Mouse (Mus musculus) testis, adult 2 months (tissue): ENCODE results near the gene Hck.

Source experiments
- CTCF ChIP-seq: fragments of 200-500 bp; IDR thresholded peaks from 2 replicates; pipeline ENCODE4 v1.5.1; 2012; ENCODE audit warnings: low read depth, mild to moderate bottlenecking, inconsistent platforms, low read length, moderate library complexity; ENCODE audit not compliant: control insufficient read depth, insufficient read depth, insufficient replicate concordance
- POLR2A ChIP-seq: fragments of 200-500 bp; IDR thresholded peaks from 2 replicates; pipeline ENCODE4 v1.6.1; 2012; ENCODE audit warnings: low read depth, mild to moderate bottlenecking, inconsistent platforms, low read length, moderate library complexity; ENCODE audit not compliant: control insufficient read depth

DNA sequence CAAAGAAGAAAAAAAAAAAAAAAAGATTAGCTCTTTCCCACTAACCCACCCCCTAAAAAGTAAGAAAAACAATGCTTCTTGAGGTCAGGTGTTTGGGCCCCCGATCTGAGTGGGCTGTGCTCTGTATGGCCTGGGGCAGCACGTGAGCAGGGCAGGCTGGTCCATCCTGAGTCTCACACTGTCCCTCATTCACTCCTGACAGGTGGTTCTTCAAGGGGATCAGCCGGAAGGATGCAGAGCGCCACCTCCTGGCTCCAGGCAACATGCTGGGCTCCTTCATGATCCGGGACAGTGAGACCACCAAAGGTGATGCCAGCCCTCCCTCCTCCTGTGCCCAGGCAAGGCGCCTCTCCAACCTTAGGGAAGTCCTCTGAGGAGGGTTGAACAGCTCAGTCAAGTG lies 22.8 kb downstream of the Hck start:
- no peak for TF ChIP-seq CTCF
- no peak for TF ChIP-seq POLR2A
